Mouse (Mus musculus) embryonic facial prominence, embryonic 11.5 days (tissue): Measurements from ENCODE around the gene Dmgdh. TPM values are rescaled to one million over a fixed set of nuclear protein-coding genes. Genes with fewer than 3 reads are reported as not detected.

Experiments used
- ATAC-seq: fragments of 200-750 bp; cut with Nextera tagmentation; replicated peaks from 2 replicates; pipeline ENCODE4 v1.8.0; 2017; ENCODE audit warnings: low read depth; ENCODE audit not compliant: insufficient number of reproducible peaks, low FRiP score, low TSS enrichment
- DNase-seq: peaks from one replicate; pipeline ENCODE4 v3.0.0-alpha.2; 2015; ENCODE audit warnings: low spot score
- H3K27ac ChIP-seq: fragments of 300-500 bp; sonication (generic); replicated peaks from 2 replicates; pipeline ENCODE4 v1.5.1; 2014; ENCODE audit warnings: mild to moderate bottlenecking, low read depth, low read length, control low read depth
- H3K27me3 ChIP-seq: fragments of 300-500 bp; sonication (generic); 2 replicates; pipeline ENCODE4 v1.6.1; 2014; ENCODE audit warnings: mild to moderate bottlenecking, low read length, moderate library complexity, mixed read lengths; ENCODE audit not compliant: control insufficient read depth, insufficient read depth
- H3K36me3 ChIP-seq: fragments of 300-500 bp; sonication (generic); replicated peaks from 2 replicates; pipeline ENCODE4 v1.6.1; 2014; ENCODE audit warnings: low read depth, mild to moderate bottlenecking, low read length, moderate library complexity, mixed read lengths; ENCODE audit not compliant: control insufficient read depth, insufficient read depth
- H3K4me1 ChIP-seq: fragments of 300-500 bp; sonication (generic); 2 replicates; pipeline ENCODE4 v1.6.1; 2014; ENCODE audit warnings: low read length, mixed read lengths; ENCODE audit not compliant: control insufficient read depth, insufficient read depth
- H3K4me2 ChIP-seq: fragments of 300-500 bp; sonication (generic); 2 replicates; pipeline ENCODE4 v1.6.1; 2014; ENCODE audit warnings: low read depth, mild to moderate bottlenecking, control low read depth, low read length, moderate library complexity
- H3K4me3 ChIP-seq: fragments of 300-500 bp; sonication (generic); 2 replicates; pipeline ENCODE4 v1.5.1; 2014; ENCODE audit warnings: low read depth, low read length, control low read depth
- H3K9ac ChIP-seq: fragments of 300-500 bp; sonication (generic); replicated peaks from 2 replicates; pipeline ENCODE4 v1.6.1; 2014; ENCODE audit warnings: mild to moderate bottlenecking, control low read depth, low read length
- H3K9me3 ChIP-seq: fragments of 300-500 bp; sonication (generic); replicated peaks from 2 replicates; pipeline ENCODE4 v1.6.1; 2016; ENCODE audit warnings: mild to moderate bottlenecking, low read length, inconsistent platforms, mixed read lengths; ENCODE audit not compliant: control insufficient read depth
- WGBS: fragments of 180-500 bp; shearing (Covaris S2); extraction: QIAGEN DNeasy Blood & Tissue Kit; methylation state at CpG from one replicate; pipeline ENCODE4 v1.1.7; 2014; 5-methylcytosine and 5-hydroxymethylcytosine counted together
- microRNA-seq: library from miRNA; unstranded; fragments of <30 nt; microRNA quantifications from one replicate; pipeline ENCODE4, GENCODE M21; 2016; ENCODE audit warnings: borderline number of aligned reads
- polyA plus RNA-seq: library from polyadenylated mRNA; unstranded; fragments of >200 nt; fragmentation: Nextera tagmentation; extraction: Ambion mirVana; gene quantifications from 2 replicates; pipeline ENCODE4 v1.2.1, GENCODE M21; 2014

The Dmgdh gene
- polyA plus RNA-seq, 1 experiment from 2014 or later: not detected

- Histone ChIP-seq H3K36me3 (no peaks in the 10 kb centered on the region), H3K4me3 (no peak overlapping the region), H3K4me1 (no peaks in the 10 kb centered on the region), H3K27me3 (no peaks in the 10 kb centered on the region), H3K9me3 (no peaks in the 10 kb centered on the region), H3K9ac (no peak overlapping the region), H3K4me2 (no peak overlapping the region), H3K27ac (no peak overlapping the region)
- no peak for DNase-seq
- WGBS: 83% methylated on average over 3 of the region's 3 CpGs
- no peak for ATAC-seq
Measured at GRCm38 (mm10) chr13:93785329-93785728, 111.1 kb downstream of the Dmgdh start.

GRCm38 (mm10) chr13:93786051-93786450 is 111.8 kb downstream of the Dmgdh start:
- Histone ChIP-seq H3K27me3 (no peaks in the 10 kb centered on the region), H3K9me3 (no peaks in the 10 kb centered on the region), H3K4me1 (no peaks in the 10 kb centered on the region), H3K9ac (no peak overlapping the region), H3K4me2 (no peak overlapping the region), H3K4me3 (no peak overlapping the region), H3K36me3 (no peaks in the 10 kb centered on the region), H3K27ac (no peak overlapping the region)
- ATAC-seq: no peak
- DNase-seq: no peak
- whole genome bisulfite sequencing: 86% methylated on average over 2 of the region's 2 CpGs

DNA sequence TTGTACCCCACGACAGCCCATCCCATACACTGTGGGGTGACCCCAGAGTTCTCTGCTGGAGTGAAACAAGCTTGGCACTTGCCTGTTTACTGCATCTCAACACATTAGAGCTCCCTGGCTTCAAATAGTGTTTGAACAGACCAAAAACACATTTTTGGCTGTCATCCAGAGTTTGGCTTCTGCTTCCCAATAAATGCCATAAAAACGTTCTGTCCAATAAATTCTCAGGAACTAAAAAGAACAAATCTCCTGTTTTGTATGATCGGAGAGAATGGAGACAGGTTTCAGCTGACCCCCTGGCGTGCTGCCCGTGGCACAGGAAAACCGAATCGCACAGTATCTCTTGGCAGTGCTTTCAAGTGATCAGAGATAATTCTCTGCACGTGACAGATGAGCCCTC is 113.4 kb downstream of the Dmgdh start:
- no peak overlapping the region for H3K4me2 ChIP-seq
- H3K4me1 ChIP-seq: no peaks in the 10 kb centered on the region
- H3K27ac ChIP-seq: no peak overlapping the region
- no peak overlapping the region for H3K9ac ChIP-seq
- H3K9me3 ChIP-seq: no peaks in the 10 kb centered on the region
- DNase-seq: no peak
- no peaks in the 10 kb centered on the region for H3K27me3 ChIP-seq
- no peak overlapping the region for H3K4me3 ChIP-seq
- no peaks in the 10 kb centered on the region for H3K36me3 ChIP-seq
- WGBS: 88% methylated on average over 8 of the region's 8 CpGs
- no peak for ATAC-seq

DNA sequence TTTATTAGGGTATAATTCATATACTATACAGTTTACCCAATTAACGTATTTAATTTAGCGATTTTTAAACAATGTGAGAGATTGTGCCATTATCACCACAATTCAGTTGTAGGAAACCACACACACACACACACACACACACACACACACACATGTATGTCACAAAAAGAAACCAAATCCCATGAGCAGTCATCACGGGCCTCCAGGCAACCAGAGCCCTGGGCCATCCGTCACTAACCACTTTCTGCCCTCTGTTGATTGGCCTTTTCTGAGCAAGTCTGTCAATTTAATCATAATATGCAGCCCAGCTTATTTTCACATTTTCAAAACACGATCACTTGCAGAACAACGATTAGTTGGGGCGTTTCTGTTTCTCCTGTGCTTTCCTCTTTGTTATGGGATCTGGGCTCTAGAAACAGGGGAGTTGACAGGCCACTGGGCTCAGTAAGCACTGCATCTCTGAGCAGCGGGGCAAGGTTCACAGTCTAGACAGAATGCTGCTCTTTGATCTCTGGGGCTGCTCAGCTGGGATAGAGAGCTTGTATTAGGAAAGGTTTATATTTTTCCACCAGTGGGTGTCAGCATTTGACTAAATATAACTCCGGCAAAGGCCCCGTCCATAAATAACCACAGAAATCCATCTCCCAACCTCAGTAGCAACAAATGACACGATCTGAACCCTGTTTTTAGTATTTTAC is 118.9 kb downstream of the Dmgdh start:
- no peaks in the 10 kb centered on the region for H3K36me3 ChIP-seq
- no peak overlapping the region for H3K4me3 ChIP-seq
- DNase-seq: peak; percentile 86
- ATAC-seq: no peak; the same call in 1 of the 2 replicates
- H3K4me2 ChIP-seq: no peak overlapping the region
- 51% methylated on average over 11 of the region's 11 CpGs for WGBS
- no peaks in the 10 kb centered on the region for H3K27me3 ChIP-seq
- H3K9me3 ChIP-seq: no peaks in the 10 kb centered on the region
- no peak overlapping the region for H3K9ac ChIP-seq
- no peaks in the 10 kb centered on the region for H3K4me1 ChIP-seq
- H3K27ac ChIP-seq: no peak overlapping the region

- Histone ChIP-seq H3K4me1 (no peaks in the 10 kb centered on the region), H3K27me3 (no peaks in the 10 kb centered on the region), H3K4me2 (no peak overlapping the region), H3K9ac (no peak overlapping the region), H3K9me3 (no peaks in the 10 kb centered on the region), H3K36me3 (no peaks in the 10 kb centered on the region), H3K27ac (no peak overlapping the region), H3K4me3 (no peak overlapping the region)
- WGBS: 76% methylated on average over 10 of the region's 10 CpGs
- DNase-seq (no peak), ATAC-seq (no peak)
Measured at GRCm38 (mm10) chr13:93793643-93794182, 119.5 kb downstream of the Dmgdh start.

GRCm38 (mm10) chr13:93797011-93797600 is 122.9 kb downstream of the Dmgdh start:
- WGBS: 81% methylated on average over 5 of the region's 5 CpGs
- no peaks in the 10 kb centered on the region for H3K36me3 ChIP-seq
- H3K9me3 ChIP-seq: no peaks in the 10 kb centered on the region
- DNase-seq (no peak), ATAC-seq (no peak)
- H3K27ac ChIP-seq: no peak overlapping the region
- no peaks in the 10 kb centered on the region for H3K4me1 ChIP-seq
- no peak overlapping the region for H3K9ac ChIP-seq
- H3K4me2 ChIP-seq: no peak overlapping the region
- H3K27me3 ChIP-seq: no peaks in the 10 kb centered on the region
- no peak overlapping the region for H3K4me3 ChIP-seq

Small RNA genes within 50 kb of the gene (microRNA-seq; reads per million reads assigned to microRNA genes)
- not detected for gene Mir5624

Other genes with a start within 250 kb of the Dmgdh start
- 4.3 TPM in 2 replicates for gene Jmy, start 174.6 kb upstream of the Dmgdh start, polyA plus RNA-seq
- not detected in 2 replicates for gene Bhmt, start 36.5 kb upstream of the Dmgdh start, polyA plus RNA-seq
- not detected in 2 replicates for gene Bhmt2, start 131 bp upstream of the Dmgdh start, polyA plus RNA-seq
- 7.8 and 8.8 TPM in 2 replicates for gene Arsb, start 97.2 kb downstream of the Dmgdh start, polyA plus RNA-seq